Mouse (Mus musculus) lung, embryonic 14.5 days (tissue): ENCODE results near the gene Rubcn. TPM values are rescaled to one million over a fixed set of nuclear protein-coding genes. Genes with fewer than 3 reads are reported as not detected.

Source experiments
- ATAC-seq: fragments of 200-750 bp; cut with Nextera tagmentation; 2 replicates; pipeline ENCODE4 v1.8.0; 2017; ENCODE audit warnings: mild to moderate bottlenecking, moderate TSS enrichment, moderate library complexity; ENCODE audit not compliant: insufficient read depth
- DNase-seq: peaks from one replicate; pipeline ENCODE4 v3.0.0-alpha.2; 2015
- H3K27ac ChIP-seq: fragments of 300-500 bp; sonication (generic); 2 replicates; pipeline ENCODE4 v1.5.1; 2014; ENCODE audit warnings: low read depth, mild to moderate bottlenecking, moderate library complexity
- H3K27me3 ChIP-seq: fragments of 300-500 bp; sonication (generic); 2 replicates; pipeline ENCODE4 v1.6.1; 2014; ENCODE audit warnings: low read length, control low read depth; ENCODE audit not compliant: insufficient read depth
- H3K36me3 ChIP-seq: fragments of 300-500 bp; sonication (generic); 2 replicates; pipeline ENCODE4 v1.6.1; 2014; ENCODE audit warnings: control low read depth; ENCODE audit not compliant: insufficient read depth
- H3K4me1 ChIP-seq: fragments of 300-500 bp; sonication (generic); 2 replicates; pipeline ENCODE4 v1.6.1; 2014; ENCODE audit warnings: antibody characterized with exemption, control low read depth; ENCODE audit not compliant: insufficient read depth
- H3K4me2 ChIP-seq: fragments of 300-500 bp; sonication (generic); 2 replicates; pipeline ENCODE4 v1.6.1; 2014; ENCODE audit warnings: mild to moderate bottlenecking
- H3K4me3 ChIP-seq: fragments of 300-500 bp; sonication (generic); 2 replicates; pipeline ENCODE4 v1.5.1; 2014; ENCODE audit warnings: low read depth, low read length
- H3K9ac ChIP-seq: fragments of 300-500 bp; sonication (generic); 2 replicates; pipeline ENCODE4 v1.6.1; 2014
- H3K9me3 ChIP-seq: fragments of 300-500 bp; sonication (generic); 2 replicates; pipeline ENCODE4 v1.6.1; 2016; ENCODE audit warnings: low read depth, low read length, control low read depth
- CTCF ChIP-seq: IDR thresholded peaks from 2 replicates; pipeline ENCODE4 v1.5.1; 2016; ENCODE audit warnings: antibody characterized with exemption, low read depth
- WGBS: fragments of 180-500 bp; shearing (Covaris S2); extraction: QIAGEN DNeasy Blood & Tissue Kit; methylation state at CpG from one replicate; pipeline ENCODE4 v1.1.7; 2014; 5-methylcytosine and 5-hydroxymethylcytosine counted together
- polyA plus RNA-seq: library from polyadenylated mRNA; unstranded; fragments of >200 nt; fragmentation: Nextera tagmentation; extraction: Ambion mirVana; gene quantifications from 2 replicates; pipeline ENCODE4 v1.2.1, GENCODE M21; 2014

Gene Rubcn
- polyA plus RNA-seq, 1 experiment from 2014 or later: 18.6 TPM

DNA sequence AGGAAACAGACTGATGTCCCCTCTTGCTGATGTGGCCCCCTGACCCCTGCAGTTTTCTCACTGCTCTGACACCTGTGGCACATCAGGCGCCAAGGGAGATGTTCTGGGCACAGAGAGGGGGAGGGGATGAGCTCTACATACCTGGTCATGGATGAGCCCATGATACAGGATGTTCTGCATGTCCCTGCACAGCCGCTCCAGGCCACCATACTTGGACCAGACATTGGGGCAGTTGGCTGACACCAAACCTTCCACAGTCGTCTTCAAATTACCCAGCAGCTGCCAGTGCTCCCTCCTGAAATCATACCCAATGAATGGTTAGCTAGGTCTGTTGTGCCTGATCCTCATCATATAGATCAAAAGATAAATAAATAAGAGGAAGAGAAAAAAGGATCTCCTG lies 20.8 kb downstream of the Rubcn start:
- no peak overlapping the region for H3K4me2 ChIP-seq
- H3K4me3 ChIP-seq: no peak overlapping the region
- no peak overlapping the region for H3K27ac ChIP-seq
- TF ChIP-seq CTCF: no peak
- ATAC-seq: no peak
- no peak overlapping the region for H3K9ac ChIP-seq
- no peak for DNase-seq
- H3K4me1 ChIP-seq: no peaks in the 10 kb centered on the region
- WGBS: 81% methylated on average over 3 of the region's 3 CpGs
- no peaks in the 10 kb centered on the region for H3K9me3 ChIP-seq
- peaks cover 5% of the 10 kb centered on the region; the same call in 1 of the 2 replicates for H3K36me3 ChIP-seq
- H3K27me3 ChIP-seq: no peaks in the 10 kb centered on the region

- H3K27ac ChIP-seq: 0 out of 2 replicates have a peak overlapping the region, but pooled peaks have one; percentile 27
- peak; percentile 11 for DNase-seq
- H3K4me1 ChIP-seq: no peaks in the 10 kb centered on the region
- H3K36me3 ChIP-seq: peaks cover 7% of the 10 kb centered on the region; the same call in 1 of the 2 replicates
- ATAC-seq: no peak
- no peak overlapping the region for H3K4me2 ChIP-seq
- TF ChIP-seq CTCF: no peak
- WGBS: 77% methylated on average over 2 of the region's 2 CpGs
- no peaks in the 10 kb centered on the region for H3K9me3 ChIP-seq
- no peak overlapping the region for H3K9ac ChIP-seq
- no peak overlapping the region for H3K4me3 ChIP-seq
- H3K27me3 ChIP-seq: no peaks in the 10 kb centered on the region
Observed at GRCm38 (mm10) chr16:32854050-32854571, 23.5 kb downstream of the Rubcn start.

DNA sequence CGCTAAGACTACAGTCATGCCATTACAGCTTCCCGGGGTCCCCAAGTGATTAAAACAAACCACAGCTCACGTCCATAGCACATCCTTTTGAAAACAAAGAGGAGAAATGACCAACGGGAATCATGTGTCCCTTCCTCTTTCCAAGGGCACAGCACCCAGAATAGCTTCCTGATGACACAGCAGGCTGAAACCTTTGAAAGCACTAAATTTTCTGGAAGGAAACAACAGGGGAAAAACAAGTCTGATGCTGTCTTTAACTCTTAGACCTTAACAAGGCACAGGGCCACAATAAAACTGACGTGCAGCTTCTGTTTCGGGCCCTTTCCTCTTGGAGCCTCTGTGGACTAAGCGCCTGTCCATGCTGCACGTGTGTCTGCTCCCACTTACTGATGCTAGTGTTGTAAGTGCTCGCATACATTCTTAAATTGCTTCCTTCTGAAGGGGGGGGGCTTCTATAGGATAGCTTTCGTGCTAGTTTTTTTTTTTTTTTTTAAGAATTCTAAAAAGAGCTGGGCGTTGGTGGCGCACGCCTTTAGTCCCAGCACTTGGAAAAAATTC lies 24.0 kb downstream of the Rubcn start:
- no peak overlapping the region for H3K4me3 ChIP-seq
- 0 out of 2 replicates have a peak overlapping the region, but pooled peaks have one; percentile 8 for H3K4me2 ChIP-seq
- no peaks in the 10 kb centered on the region for H3K27me3 ChIP-seq
- WGBS: 77% methylated on average over 13 of the region's 13 CpGs
- H3K4me1 ChIP-seq: no peaks in the 10 kb centered on the region
- DNase-seq: peak; percentile 28
- no peak for ATAC-seq
- peaks cover 9% of the 10 kb centered on the region; the same call in 1 of the 2 replicates for H3K36me3 ChIP-seq
- H3K9ac ChIP-seq: no peak overlapping the region
- no peak for TF ChIP-seq CTCF
- H3K27ac ChIP-seq: peak overlapping the region; percentile 72; the same call in 1 of the 2 replicates
- H3K9me3 ChIP-seq: no peaks in the 10 kb centered on the region

- H3K4me2 ChIP-seq: no peak overlapping the region
- no peaks in the 10 kb centered on the region for H3K4me1 ChIP-seq
- no peak overlapping the region for H3K4me3 ChIP-seq
- no peaks in the 10 kb centered on the region for H3K27me3 ChIP-seq
- DNase-seq (no peak), ATAC-seq (no peak)
- no peak for TF ChIP-seq CTCF
- no peak overlapping the region for H3K9ac ChIP-seq
- no peak overlapping the region for H3K27ac ChIP-seq
- peaks cover 30% of the 10 kb centered on the region for H3K36me3 ChIP-seq
- H3K9me3 ChIP-seq: no peaks in the 10 kb centered on the region
- WGBS: 90% methylated on average over 11 of the region's 11 CpGs
Observed at GRCm38 (mm10) chr16:32849042-32849830, 28.3 kb downstream of the Rubcn start.

GRCm38 (mm10) chr16:32847103-32847502 lies 30.5 kb downstream of the Rubcn start:
- Histone ChIP-seq H3K4me2 (no peak overlapping the region), H3K27me3 (no peaks in the 10 kb centered on the region)
- WGBS: 87% methylated on average over 11 of the region's 11 CpGs

GRCm38 (mm10) chr16:32831501-32831900 lies 46.1 kb downstream of the Rubcn start:
- Histone ChIP-seq H3K4me2 (no peak overlapping the region), H3K9ac (no peak overlapping the region), H3K9me3 (no peaks in the 10 kb centered on the region), H3K27ac (no peak overlapping the region), H3K4me1 (no peaks in the 10 kb centered on the region), H3K27me3 (no peaks in the 10 kb centered on the region), H3K4me3 (no peak overlapping the region), H3K36me3 (peaks cover 28% of the 10 kb centered on the region)
- ATAC-seq (no peak), DNase-seq (no peak)
- no peak for TF ChIP-seq CTCF
- 90% methylated on average over 4 of the region's 4 CpGs for WGBS

More at GRCm38 (mm10) chr16:32847103-32847502, 30.5 kb downstream of the Rubcn start:
- DNase-seq (no peak), ATAC-seq (no peak)
- no peak overlapping the region for H3K4me3 ChIP-seq
- H3K36me3 ChIP-seq: peaks cover 39% of the 10 kb centered on the region
- H3K4me1 ChIP-seq: no peaks in the 10 kb centered on the region
- no peaks in the 10 kb centered on the region for H3K9me3 ChIP-seq
- no peak for TF ChIP-seq CTCF
- no peak overlapping the region for H3K9ac ChIP-seq
- H3K27ac ChIP-seq: no peak overlapping the region

GRCm38 (mm10) chr16:32829104-32829503 lies 48.5 kb downstream of the Rubcn start:
- no peaks in the 10 kb centered on the region for H3K4me1 ChIP-seq
- peaks cover 39% of the 10 kb centered on the region for H3K36me3 ChIP-seq
- H3K27me3 ChIP-seq: no peaks in the 10 kb centered on the region
- no peak overlapping the region for H3K27ac ChIP-seq
- no peak for TF ChIP-seq CTCF
- DNase-seq: no peak
- no peak overlapping the region for H3K9ac ChIP-seq
- H3K4me3 ChIP-seq: no peak overlapping the region
- ATAC-seq: no peak
- H3K4me2 ChIP-seq: no peak overlapping the region
- WGBS: 75% methylated on average over 11 of the region's 11 CpGs
- no peaks in the 10 kb centered on the region for H3K9me3 ChIP-seq
